Mouse (Mus musculus) hindbrain, embryonic 11.5 days (tissue): ENCODE data around the gene Atf4. TPM values are rescaled to one million over a fixed set of nuclear protein-coding genes. Genes with fewer than 3 reads are reported as not detected.

ENCODE experiments used
- ATAC-seq: fragments of 200-750 bp; cut with Nextera tagmentation; 2 replicates; pipeline ENCODE4 v1.8.0; 2017; ENCODE audit warnings: mild to moderate bottlenecking, moderate TSS enrichment, moderate library complexity; ENCODE audit not compliant: low FRiP score
- DNase-seq: peaks from one replicate; pipeline ENCODE4 v3.0.0-alpha.2; 2015; ENCODE audit warnings: low spot score
- H3K27ac ChIP-seq: fragments of 300-500 bp; sonication (generic); 2 replicates; pipeline ENCODE4 v1.5.1; 2014; ENCODE audit warnings: mild to moderate bottlenecking, low read depth, low read length
- H3K27me3 ChIP-seq: fragments of 300-500 bp; sonication (generic); 2 replicates; pipeline ENCODE4 v1.6.1; 2014; ENCODE audit warnings: mild to moderate bottlenecking, low read length, moderate library complexity, mixed read lengths; ENCODE audit not compliant: control insufficient read depth, insufficient read depth
- H3K36me3 ChIP-seq: fragments of 300-500 bp; sonication (generic); 2 replicates; pipeline ENCODE4 v1.6.1; 2014; ENCODE audit warnings: mild to moderate bottlenecking, low read length, moderate library complexity, mixed read lengths; ENCODE audit not compliant: control insufficient read depth, insufficient read depth
- H3K4me1 ChIP-seq: fragments of 300-500 bp; sonication (generic); replicated peaks from 2 replicates; pipeline ENCODE4 v1.6.1; 2014; ENCODE audit warnings: low read length, mixed read lengths; ENCODE audit not compliant: control insufficient read depth, insufficient read depth
- H3K4me2 ChIP-seq: fragments of 300-500 bp; sonication (generic); replicated peaks from 2 replicates; pipeline ENCODE4 v1.6.1; 2014; ENCODE audit warnings: mild to moderate bottlenecking, low read depth, low read length
- H3K4me3 ChIP-seq: fragments of 300-500 bp; sonication (generic); 2 replicates; pipeline ENCODE4 v1.5.1; 2014; ENCODE audit warnings: low read depth, low read length
- H3K9ac ChIP-seq: fragments of 300-500 bp; sonication (generic); 2 replicates; pipeline ENCODE4 v1.6.1; 2014; ENCODE audit warnings: low read depth, low read length
- H3K9me3 ChIP-seq: fragments of 300-500 bp; sonication (generic); 2 replicates; pipeline ENCODE4 v1.6.1; 2016; ENCODE audit warnings: low read length; ENCODE audit not compliant: control insufficient read depth
- WGBS: fragments of 180-500 bp; shearing (Covaris S2); extraction: QIAGEN DNeasy Blood & Tissue Kit; methylation state at CpG from one replicate; pipeline ENCODE4 v1.1.7; 2014; 5-methylcytosine and 5-hydroxymethylcytosine counted together
- polyA plus RNA-seq: library from polyadenylated mRNA; unstranded; fragments of >200 nt; fragmentation: Nextera tagmentation; extraction: Ambion mirVana; gene quantifications from 2 replicates; pipeline ENCODE4 v1.2.1, GENCODE M21; 2014

Gene Atf4
- 140 and 145 TPM in 2 replicates for polyA plus RNA-seq

- WGBS = under 1% methylated on average over 52 of the region's 62 CpGs
- H3K4me2 ChIP-seq = peak within 1 kb of the TSS; percentile 86
- peak; percentile 95 for DNase-seq
- no peaks in the 10 kb centered on the region for H3K27me3 ChIP-seq
- ATAC-seq = peak; percentile 95
- H3K4me3 ChIP-seq = peak within 1 kb of the TSS; percentile 100
- H3K27ac ChIP-seq = peak within 1 kb of the TSS; percentile 96
- peak within 1 kb of the TSS; percentile 100 for H3K9ac ChIP-seq
- H3K4me1 ChIP-seq = peaks cover 12% of the 10 kb centered on the region; the same call in 1 of the 2 replicates
- no peaks in the 10 kb centered on the region for H3K9me3 ChIP-seq
- H3K36me3 ChIP-seq = peaks cover 22% of the 10 kb centered on the region
Observed at GRCm38 (mm10) chr15:80254847-80255645, at the start of gene Atf4. Gene Atf4 (plus strand): TSS chr15:80255184.

- ATAC-seq (no peak), DNase-seq (no peak)
- Histone ChIP-seq H3K27ac (no peak overlapping the region), H3K9ac (no peak overlapping the region), H3K4me1 (no peaks in the 10 kb centered on the region), H3K9me3 (no peaks in the 10 kb centered on the region), H3K4me3 (no peak overlapping the region), H3K36me3 (0 out of 2 replicates have a peak, but pooled peaks cover 1% of the 10 kb centered on the region), H3K27me3 (no peaks in the 10 kb centered on the region), H3K4me2 (no peak overlapping the region)
- WGBS = 88% methylated on average over 3 of the region's 3 CpGs
Observed at GRCm38 (mm10) chr15:80206057-80206565, 48.9 kb upstream of the Atf4 start.

GRCm38 (mm10) chr15:80208446-80208845 is 46.5 kb upstream of the Atf4 start:
- ATAC-seq = no peak
- 19% methylated on average over 4 of the region's 4 CpGs for WGBS
- no peak overlapping the region for H3K4me3 ChIP-seq
- DNase-seq = no peak
- H3K9ac ChIP-seq = no peak overlapping the region
- no peak overlapping the region for H3K27ac ChIP-seq
- peaks cover 7% of the 10 kb centered on the region; the same call in 1 of the 2 replicates for H3K36me3 ChIP-seq
- no peaks in the 10 kb centered on the region for H3K27me3 ChIP-seq
- no peak overlapping the region for H3K4me2 ChIP-seq
- H3K9me3 ChIP-seq = no peaks in the 10 kb centered on the region
- H3K4me1 ChIP-seq = no peaks in the 10 kb centered on the region

- H3K9me3 ChIP-seq = no peaks in the 10 kb centered on the region
- no peak overlapping the region for H3K4me3 ChIP-seq
- no peak overlapping the region for H3K27ac ChIP-seq
- no peak overlapping the region for H3K4me2 ChIP-seq
- no peaks in the 10 kb centered on the region for H3K27me3 ChIP-seq
- ATAC-seq (no peak), DNase-seq (no peak)
- H3K4me1 ChIP-seq = no peaks in the 10 kb centered on the region
- H3K9ac ChIP-seq = no peak overlapping the region
- H3K36me3 ChIP-seq = peaks cover 7% of the 10 kb centered on the region; the same call in 1 of the 2 replicates
Observed at GRCm38 (mm10) chr15:80213688-80214087, 41.3 kb upstream of the Atf4 start.

- no peak overlapping the region for H3K9ac ChIP-seq
- H3K4me3 ChIP-seq = no peak overlapping the region
- no peak overlapping the region for H3K27ac ChIP-seq
- no peak overlapping the region for H3K4me2 ChIP-seq
- no peaks in the 10 kb centered on the region for H3K9me3 ChIP-seq
- H3K27me3 ChIP-seq = no peaks in the 10 kb centered on the region
- peaks cover 7% of the 10 kb centered on the region; the same call in 1 of the 2 replicates for H3K36me3 ChIP-seq
- WGBS = 22% methylated on average over 10 of the region's 10 CpGs
- H3K4me1 ChIP-seq = no peaks in the 10 kb centered on the region
- DNase-seq (peak; percentile 41), ATAC-seq (no peak)
Observed at GRCm38 (mm10) chr15:80215716-80216479, 39.1 kb upstream of the Atf4 start.

- no peak overlapping the region for H3K4me3 ChIP-seq
- ATAC-seq = no peak
- WGBS = 65% methylated on average over 9 of the region's 9 CpGs
- H3K27ac ChIP-seq = no peak overlapping the region
- no peaks in the 10 kb centered on the region for H3K4me1 ChIP-seq
- no peaks in the 10 kb centered on the region for H3K27me3 ChIP-seq
- no peak for DNase-seq
- no peak overlapping the region for H3K9ac ChIP-seq
- no peaks in the 10 kb centered on the region for H3K9me3 ChIP-seq
- H3K36me3 ChIP-seq = peaks cover 2% of the 10 kb centered on the region; the same call in 1 of the 2 replicates
- no peak overlapping the region for H3K4me2 ChIP-seq
Observed at GRCm38 (mm10) chr15:80216480-80216820, 38.5 kb upstream of the Atf4 start.

GRCm38 (mm10) chr15:80217476-80217875 is 37.5 kb upstream of the Atf4 start:
- no peaks in the 10 kb centered on the region for H3K27me3 ChIP-seq

GRCm38 (mm10) chr15:80219211-80219610 is 35.8 kb upstream of the Atf4 start:
- no peaks in the 10 kb centered on the region for H3K4me1 ChIP-seq
- no peaks in the 10 kb centered on the region for H3K9me3 ChIP-seq
- DNase-seq = peak; percentile 25
- H3K27ac ChIP-seq = no peak overlapping the region
- H3K4me3 ChIP-seq = no peak overlapping the region
- H3K4me2 ChIP-seq = no peak overlapping the region
- 0 out of 2 replicates have a peak overlapping the region, but pooled peaks have one; percentile 11 for H3K9ac ChIP-seq
- no peaks in the 10 kb centered on the region for H3K27me3 ChIP-seq
- no peak for ATAC-seq
- H3K36me3 ChIP-seq = no peaks in the 10 kb centered on the region
- 46% methylated on average over 14 of the region's 14 CpGs for whole genome bisulfite sequencing

More at GRCm38 (mm10) chr15:80217476-80217875, 37.5 kb upstream of the Atf4 start:
- Histone ChIP-seq H3K36me3 (peaks cover 2% of the 10 kb centered on the region; the same call in 1 of the 2 replicates), H3K4me1 (no peaks in the 10 kb centered on the region), H3K9me3 (no peaks in the 10 kb centered on the region), H3K4me3 (no peak overlapping the region), H3K9ac (no peak overlapping the region), H3K27ac (no peak overlapping the region), H3K4me2 (no peak overlapping the region)
- WGBS = 90% methylated on average over 10 of the region's 10 CpGs
- ATAC-seq (no peak), DNase-seq (no peak)
